Mouse (Mus musculus): ENCODE data around the gene Cyba. TPM values are rescaled to one million over a fixed set of nuclear protein-coding genes. Genes with fewer than 3 reads are reported as not detected.

Cyba gene
- total RNA-seq, 2 experiments from 2014 or later, result 117 to 123 TPM

GRCm38 (mm10) chr8:122423659-122424058 lies 9.1 kb downstream of the Cyba start:
- ATAC-seq (replicated peaks; ENCODE audit: poor library complexity), result no peak

- ATAC-seq (replicated peaks; ENCODE audit: poor library complexity), result no peak
Observed at GRCm38 (mm10) chr8:122423217-122423616, 9.5 kb downstream of the Cyba start.

- no peak for ATAC-seq (replicated peaks; ENCODE audit: poor library complexity)
Observed at GRCm38 (mm10) chr8:122421376-122422070, 11.2 kb downstream of the Cyba start, which contains the start of gene Il17c. TSS of gene Il17c (plus strand) at chr8:122422020.

- ATAC-seq (replicated peaks; ENCODE audit: poor library complexity), result no peak
Observed at GRCm38 (mm10) chr8:122419881-122420555, 12.7 kb downstream of the Cyba start.

GRCm38 (mm10) chr8:122415554-122415953 lies 17.2 kb downstream of the Cyba start:
- ATAC-seq (replicated peaks; ENCODE audit: poor library complexity), result peak; percentile 42

GRCm38 (mm10) chr8:122414311-122414710 lies 18.4 kb downstream of the Cyba start:
- ATAC-seq (replicated peaks; ENCODE audit: poor library complexity), result no peak

- ATAC-seq (replicated peaks; ENCODE audit: poor library complexity), result no peak
Observed at GRCm38 (mm10) chr8:122407678-122408077, 25.1 kb downstream of the Cyba start.

GRCm38 (mm10) chr8:122405146-122405805 lies 27.5 kb downstream of the Cyba start:
- peak; percentile 54 for ATAC-seq (replicated peaks; ENCODE audit: poor library complexity)

GRCm38 (mm10) chr8:122398186-122398585 lies 34.5 kb downstream of the Cyba start:
- no peak for ATAC-seq (replicated peaks; ENCODE audit: poor library complexity)

- no peak for ATAC-seq (replicated peaks; ENCODE audit: poor library complexity)
Observed at GRCm38 (mm10) chr8:122395291-122395690, 37.4 kb downstream of the Cyba start.

GRCm38 (mm10) chr8:122393717-122394116 lies 39.0 kb downstream of the Cyba start:
- ATAC-seq (replicated peaks; ENCODE audit: poor library complexity), result no peak

- ATAC-seq (replicated peaks; ENCODE audit: poor library complexity), result no peak
Observed at GRCm38 (mm10) chr8:122390758-122391157, 42.0 kb downstream of the Cyba start.

GRCm38 (mm10) chr8:122389357-122389756 lies 43.4 kb downstream of the Cyba start:
- ATAC-seq (replicated peaks; ENCODE audit: poor library complexity), result peak; percentile 61

- ATAC-seq (replicated peaks; ENCODE audit: poor library complexity), result no peak
Observed at GRCm38 (mm10) chr8:122383039-122383438, 49.7 kb downstream of the Cyba start.

- peak; percentile 98 for ATAC-seq (replicated peaks; ENCODE audit: poor library complexity)
Observed at GRCm38 (mm10) chr8:122376365-122377231, 56.1 kb downstream of the Cyba start, which contains the start of gene Zc3h18. TSS of gene Zc3h18 (plus strand) at chr8:122376609.

GRCm38 (mm10) chr8:122375751-122376364 lies 56.9 kb downstream of the Cyba start:
- no peak for ATAC-seq (replicated peaks; ENCODE audit: poor library complexity)

GRCm38 (mm10) chr8:122375320-122375719 lies 57.4 kb downstream of the Cyba start:
- ATAC-seq (replicated peaks; ENCODE audit: poor library complexity), result no peak

All from megakaryocyte progenitor cell, adult 5-6 weeks (primary cell).